Mouse (Mus musculus) embryonic facial prominence, embryonic 11.5 days (tissue): ENCODE results near the gene Mex3d. TPM values are rescaled to one million over a fixed set of nuclear protein-coding genes. Genes with fewer than 3 reads are reported as not detected.
A peak's percentile ranks its signal among the peaks of the same experiment; 100 is the strongest.

Experiments
- ATAC-seq: fragments of 200-750 bp; cut with Nextera tagmentation; replicated peaks from 2 replicates; pipeline ENCODE4 v1.8.0; 2017; ENCODE audit warnings: low read depth; ENCODE audit not compliant: insufficient number of reproducible peaks, low FRiP score, low TSS enrichment
- DNase-seq: peaks from one replicate; pipeline ENCODE4 v3.0.0-alpha.2; 2015; ENCODE audit warnings: low spot score
- H3K27ac ChIP-seq: fragments of 300-500 bp; sonication (generic); replicated peaks from 2 replicates; pipeline ENCODE4 v1.5.1; 2014; ENCODE audit warnings: mild to moderate bottlenecking, low read depth, low read length, control low read depth
- H3K27me3 ChIP-seq: fragments of 300-500 bp; sonication (generic); 2 replicates; pipeline ENCODE4 v1.6.1; 2014; ENCODE audit warnings: mild to moderate bottlenecking, low read length, moderate library complexity, mixed read lengths; ENCODE audit not compliant: control insufficient read depth, insufficient read depth
- H3K36me3 ChIP-seq: fragments of 300-500 bp; sonication (generic); replicated peaks from 2 replicates; pipeline ENCODE4 v1.6.1; 2014; ENCODE audit warnings: low read depth, mild to moderate bottlenecking, low read length, moderate library complexity, mixed read lengths; ENCODE audit not compliant: control insufficient read depth, insufficient read depth
- H3K4me1 ChIP-seq: fragments of 300-500 bp; sonication (generic); 2 replicates; pipeline ENCODE4 v1.6.1; 2014; ENCODE audit warnings: low read length, mixed read lengths; ENCODE audit not compliant: control insufficient read depth, insufficient read depth
- H3K4me2 ChIP-seq: fragments of 300-500 bp; sonication (generic); 2 replicates; pipeline ENCODE4 v1.6.1; 2014; ENCODE audit warnings: low read depth, mild to moderate bottlenecking, control low read depth, low read length, moderate library complexity
- H3K4me3 ChIP-seq: fragments of 300-500 bp; sonication (generic); 2 replicates; pipeline ENCODE4 v1.5.1; 2014; ENCODE audit warnings: low read depth, low read length, control low read depth
- H3K9ac ChIP-seq: fragments of 300-500 bp; sonication (generic); replicated peaks from 2 replicates; pipeline ENCODE4 v1.6.1; 2014; ENCODE audit warnings: mild to moderate bottlenecking, control low read depth, low read length
- H3K9me3 ChIP-seq: fragments of 300-500 bp; sonication (generic); replicated peaks from 2 replicates; pipeline ENCODE4 v1.6.1; 2016; ENCODE audit warnings: mild to moderate bottlenecking, low read length, inconsistent platforms, mixed read lengths; ENCODE audit not compliant: control insufficient read depth
- WGBS: fragments of 180-500 bp; shearing (Covaris S2); extraction: QIAGEN DNeasy Blood & Tissue Kit; methylation state at CpG from one replicate; pipeline ENCODE4 v1.1.7; 2014; 5-methylcytosine and 5-hydroxymethylcytosine counted together
- polyA plus RNA-seq: library from polyadenylated mRNA; unstranded; fragments of >200 nt; fragmentation: Nextera tagmentation; extraction: Ambion mirVana; gene quantifications from 2 replicates; pipeline ENCODE4 v1.2.1, GENCODE M21; 2014

Mex3d gene
- polyA plus RNA-seq, 1 experiment from 2014 or later, result 10.3 TPM

DNA sequence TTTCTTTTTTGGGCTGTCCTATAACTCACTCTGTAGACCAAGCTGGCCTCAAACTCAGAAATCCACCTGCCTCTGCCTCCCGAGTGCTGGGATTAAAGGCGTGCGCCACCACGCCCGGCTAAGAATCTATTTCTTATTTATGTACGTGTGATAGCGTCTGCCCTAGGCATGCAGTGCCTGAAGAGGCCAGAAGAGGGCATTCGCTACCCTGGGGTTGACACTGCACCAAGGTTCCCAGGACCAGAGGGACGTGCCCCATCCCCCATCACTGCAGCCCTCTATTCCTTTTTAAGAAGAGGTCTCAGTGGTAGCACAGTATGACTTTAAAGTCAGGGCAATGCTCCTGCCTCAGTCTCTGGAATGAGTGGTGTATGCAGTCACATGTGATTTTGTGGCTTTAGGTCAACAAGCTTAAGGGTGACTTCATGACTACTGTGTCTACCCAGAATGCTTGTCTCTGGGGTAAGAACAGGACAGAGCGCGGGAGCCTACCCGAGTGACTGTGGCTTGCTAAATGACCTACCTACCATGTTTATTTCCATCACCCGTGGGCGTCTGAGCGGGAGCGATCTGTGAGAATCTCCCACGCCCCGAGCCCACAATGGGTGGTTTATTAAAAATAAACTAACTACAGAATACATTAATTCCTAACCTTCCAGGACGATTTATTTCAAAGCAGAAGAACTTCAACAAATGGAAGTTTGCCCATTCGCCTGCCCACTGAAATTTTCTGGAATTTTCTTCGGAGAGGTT is 17.3 kb downstream of the Mex3d start:
- ATAC-seq, result no peak
- Histone ChIP-seq H3K4me1 (no peaks in the 10 kb centered on the region), H3K9ac (no peak overlapping the region), H3K4me2 (no peak overlapping the region), H3K36me3 (no peaks in the 10 kb centered on the region), H3K4me3 (no peak overlapping the region), H3K27ac (no peak overlapping the region), H3K9me3 (no peaks in the 10 kb centered on the region), H3K27me3 (no peaks in the 10 kb centered on the region)
- DNase-seq, result no peak
- 81% methylated on average over 21 of the region's 21 CpGs for whole genome bisulfite sequencing

DNA sequence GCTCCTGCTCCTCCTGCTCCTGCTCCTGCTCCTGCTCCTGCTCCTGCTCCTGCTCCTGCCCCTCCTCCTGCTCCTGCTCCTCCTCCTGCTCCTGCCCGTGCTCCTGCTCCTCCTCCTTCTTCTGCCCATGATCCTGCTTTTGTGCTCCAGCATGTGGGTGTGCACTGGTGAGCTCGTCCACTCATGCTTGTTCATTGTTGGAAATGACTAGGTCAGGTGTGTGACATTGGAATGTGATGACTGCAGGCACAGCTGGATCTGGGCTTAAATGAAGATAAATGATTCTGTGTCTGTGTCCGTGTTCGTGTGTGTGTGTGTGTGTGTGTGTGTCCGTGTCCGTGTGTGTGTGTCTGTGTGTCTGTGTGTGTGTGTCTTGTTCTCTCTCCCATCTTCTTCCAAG is 19.1 kb downstream of the Mex3d start:
- Histone ChIP-seq H3K27me3 (peaks cover 7% of the 10 kb centered on the region), H3K4me2 (no peak overlapping the region), H3K4me3 (no peak overlapping the region), H3K27ac (no peak overlapping the region), H3K9ac (no peak overlapping the region), H3K4me1 (no peaks in the 10 kb centered on the region), H3K9me3 (no peaks in the 10 kb centered on the region), H3K36me3 (no peaks in the 10 kb centered on the region)
- ATAC-seq (no peak), DNase-seq (no peak)
- 90% methylated on average over 6 of the region's 6 CpGs for WGBS

DNA sequence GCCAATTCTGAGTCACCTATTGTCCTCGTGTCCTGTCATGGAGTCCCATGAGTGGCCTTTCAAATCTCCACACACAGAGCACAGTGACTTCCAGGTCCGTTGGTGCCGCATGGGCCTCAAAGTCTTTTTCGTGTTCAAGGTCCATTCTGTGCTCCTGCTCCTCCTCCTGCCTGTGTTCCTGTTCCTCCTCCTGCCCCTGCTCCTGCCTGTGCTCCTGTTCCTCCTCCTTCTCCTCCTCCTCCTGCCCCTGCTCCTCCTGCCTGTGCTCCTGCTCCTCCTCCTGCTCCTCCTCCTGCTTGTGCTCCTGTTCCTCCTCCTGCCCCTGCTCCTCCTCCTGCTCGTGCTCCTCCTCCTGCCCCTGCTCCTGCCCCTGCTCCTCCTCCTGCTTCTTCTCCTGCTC is 19.5 kb downstream of the Mex3d start:
- DNase-seq, result no peak
- WGBS, result 61% methylated on average over 5 of the region's 5 CpGs
- H3K36me3 ChIP-seq, result no peaks in the 10 kb centered on the region
- no peak overlapping the region for H3K9ac ChIP-seq
- no peak overlapping the region for H3K27ac ChIP-seq
- H3K4me2 ChIP-seq, result no peak overlapping the region
- ATAC-seq, result no peak
- no peaks in the 10 kb centered on the region for H3K4me1 ChIP-seq
- peaks cover 7% of the 10 kb centered on the region for H3K27me3 ChIP-seq
- H3K9me3 ChIP-seq, result no peaks in the 10 kb centered on the region
- H3K4me3 ChIP-seq, result no peak overlapping the region

- Histone ChIP-seq H3K36me3 (no peaks in the 10 kb centered on the region), H3K27me3 (peaks cover 7% of the 10 kb centered on the region), H3K4me2 (no peak overlapping the region), H3K27ac (no peak overlapping the region), H3K4me1 (no peaks in the 10 kb centered on the region), H3K9me3 (no peaks in the 10 kb centered on the region), H3K4me3 (no peak overlapping the region), H3K9ac (no peak overlapping the region)
- 58% methylated on average over 6 of the region's 6 CpGs for WGBS
- DNase-seq, result no peak
- no peak for ATAC-seq
These were observed 21.7 kb downstream of the Mex3d start for GRCm38 (mm10) chr10:80365736-80366135.

- no peaks in the 10 kb centered on the region for H3K36me3 ChIP-seq
- no peak overlapping the region for H3K4me2 ChIP-seq
- peaks cover 13% of the 10 kb centered on the region for H3K27me3 ChIP-seq
- no peaks in the 10 kb centered on the region for H3K4me1 ChIP-seq
- 38% methylated on average over 6 of the region's 6 CpGs for WGBS
- H3K27ac ChIP-seq, result no peak overlapping the region
- H3K9me3 ChIP-seq, result no peaks in the 10 kb centered on the region; the same call in 1 of the 2 replicates
- H3K4me3 ChIP-seq, result no peak overlapping the region
- no peak overlapping the region for H3K9ac ChIP-seq
- DNase-seq, result no peak
- ATAC-seq, result no peak
These were observed 23.7 kb downstream of the Mex3d start for GRCm38 (mm10) chr10:80363734-80364133.

DNA sequence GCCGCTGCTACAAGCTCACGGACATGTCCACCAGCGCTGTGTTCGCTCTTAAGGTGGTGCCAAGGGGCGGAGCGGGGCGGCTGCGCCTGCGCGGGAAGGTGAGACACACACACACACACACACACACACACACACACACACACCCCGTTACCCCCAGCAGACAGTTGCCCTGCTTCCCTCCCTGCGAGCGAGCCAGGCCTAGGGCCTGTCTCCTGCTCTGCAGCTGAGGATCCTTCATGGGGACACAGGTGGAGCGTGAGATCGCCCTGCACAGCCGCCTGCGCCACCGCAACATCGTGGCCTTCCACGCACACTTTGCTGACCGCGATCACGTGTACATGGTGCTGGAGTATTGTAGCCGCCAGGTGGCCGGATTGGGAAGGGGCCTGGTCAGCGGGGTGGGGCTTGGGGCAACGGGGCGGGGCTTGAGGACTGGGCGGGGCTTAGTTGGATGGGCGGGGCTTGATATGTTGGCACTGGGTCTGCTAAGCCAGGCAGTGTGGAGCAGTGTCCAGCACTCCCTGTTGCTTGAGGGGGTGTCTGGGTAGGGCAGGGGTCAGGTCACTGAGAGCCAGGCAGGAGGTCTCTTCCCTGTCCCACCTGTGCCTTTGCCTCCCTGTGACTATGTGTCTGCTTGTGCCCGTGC is 29.3 kb downstream of the Mex3d start:
- 8% methylated on average over 31 of the region's 31 CpGs for WGBS
- H3K4me1 ChIP-seq, result peaks cover 7% of the 10 kb centered on the region
- no peaks in the 10 kb centered on the region; the same call in 1 of the 2 replicates for H3K9me3 ChIP-seq
- DNase-seq, result no peak
- peak overlapping the region; percentile 0; the same call in 1 of the 2 replicates for H3K4me2 ChIP-seq
- no peak overlapping the region for H3K9ac ChIP-seq
- ATAC-seq, result no peak; the same call in 1 of the 2 replicates
- H3K4me3 ChIP-seq, result peak overlapping the region; percentile 9; the same call in 1 of the 2 replicates
- no peak overlapping the region for H3K27ac ChIP-seq
- H3K27me3 ChIP-seq, result peaks cover 50% of the 10 kb centered on the region
- no peaks in the 10 kb centered on the region for H3K36me3 ChIP-seq

GRCm38 (mm10) chr10:80357336-80357735 is 30.1 kb downstream of the Mex3d start:
- Histone ChIP-seq H3K9me3 (no peaks in the 10 kb centered on the region; the same call in 1 of the 2 replicates), H3K9ac (no peak overlapping the region), H3K4me2 (no peak overlapping the region), H3K36me3 (no peaks in the 10 kb centered on the region), H3K4me1 (peaks cover 7% of the 10 kb centered on the region), H3K4me3 (no peak overlapping the region), H3K27ac (no peak overlapping the region), H3K27me3 (peaks cover 57% of the 10 kb centered on the region)
- ATAC-seq (no peak), DNase-seq (no peak)
- WGBS, result 28% methylated on average over 7 of the region's 7 CpGs

- H3K27ac ChIP-seq, result no peak overlapping the region
- peaks cover 62% of the 10 kb centered on the region for H3K27me3 ChIP-seq
- H3K4me1 ChIP-seq, result peaks cover 7% of the 10 kb centered on the region
- peak overlapping the region; percentile 30 for H3K4me3 ChIP-seq
- H3K36me3 ChIP-seq, result no peaks in the 10 kb centered on the region
- WGBS, result 1% methylated on average over 34 of the region's 34 CpGs
- DNase-seq (no peak), ATAC-seq (no peak)
- no peaks in the 10 kb centered on the region; the same call in 1 of the 2 replicates for H3K9me3 ChIP-seq
- peak overlapping the region; percentile 25; the same call in 1 of the 2 replicates for H3K9ac ChIP-seq
- H3K4me2 ChIP-seq, result peak overlapping the region; percentile 57
These were observed 30.7 kb downstream of the Mex3d start for GRCm38 (mm10) chr10:80356737-80357136.
